Mouse (Mus musculus) ovary, adult 2 months (tissue): Measurements from ENCODE around the gene Olfr58. TPM values are rescaled to one million over a fixed set of nuclear protein-coding genes. Genes with fewer than 3 reads are reported as not detected.

ENCODE experiments used
- polyA plus RNA-seq: library from polyadenylated mRNA; depleted of rRNA; stranded (reverse); fragments of >200 nt; gene quantifications from 2 replicates; pipeline ENCODE4 v1.2.3, GENCODE M21; 2012; rRNA removed

The Olfr58 gene
- not detected in 2 replicates for polyA plus RNA-seq

GRCm38 (mm10) chr9:19779983-19780382, at the start of gene Olfr58:
TSS of gene Olfr58 (plus strand) at chr9:19780283.

GRCm38 (mm10) chr9:19804606-19805005, 24.5 kb downstream of the Olfr58 start, which contains the start of gene Olfr859:
TSS of gene Olfr859 (plus strand) at chr9:19804906.

Other genes starting within 250 kb of the Olfr58 start
- gene Olfr853, start 239.2 kb upstream of the Olfr58 start, polyA plus RNA-seq = not detected in 2 replicates
- not detected in 2 replicates for gene Olfr854, start 212.9 kb upstream of the Olfr58 start, polyA plus RNA-seq
- not detected in 2 replicates for gene Olfr855, start 197.7 kb upstream of the Olfr58 start, polyA plus RNA-seq
- gene Zfp317, start 158.2 kb upstream of the Olfr58 start, polyA plus RNA-seq = 7.9 and 8.8 TPM in 2 replicates
- not detected in 2 replicates for gene Olfr857, start 70.8 kb upstream of the Olfr58 start, polyA plus RNA-seq
- not detected in 2 replicates for gene Olfr859, start 24.6 kb downstream of the Olfr58 start, polyA plus RNA-seq
- gene Olfr860, start 69.5 kb downstream of the Olfr58 start, polyA plus RNA-seq = not detected in 2 replicates
- gene Olfr862, start 107.7 kb downstream of the Olfr58 start, polyA plus RNA-seq = not detected in 2 replicates
- not detected in 2 replicates for gene Olfr77, start 136.6 kb downstream of the Olfr58 start, polyA plus RNA-seq
- gene Olfr866, start 247.8 kb downstream of the Olfr58 start, polyA plus RNA-seq = not detected in 2 replicates